Mouse (Mus musculus) limb, embryonic 13.5 days (tissue): ENCODE measurements around the gene Phf23. TPM values are rescaled to one million over a fixed set of nuclear protein-coding genes. Genes with fewer than 3 reads are reported as not detected.
A peak's percentile ranks its signal among the peaks of the same experiment; 100 is the strongest.

Experiments
- microRNA counts: library from miRNA; unstranded; fragments of <30 nt; microRNA quantifications from one replicate; lab custom pipeline; 2016
- microRNA-seq: library from miRNA; unstranded; fragments of <30 nt; microRNA quantifications from one replicate; pipeline ENCODE4, GENCODE M21; 2016
- polyA plus RNA-seq: library from polyadenylated mRNA; unstranded; fragments of >200 nt; fragmentation: Nextera tagmentation; extraction: Ambion mirVana; gene quantifications from 2 replicates; pipeline ENCODE4 v1.2.1, GENCODE M21; 2015

Gene Phf23
- polyA plus RNA-seq, 1 experiment from 2014 or later, result 95.9 TPM

MicroRNAs within 50 kb of the gene (microRNA counts, 519-probe panel; counts per million panel counts)
- microRNA mmu-miR-324-3p (lab: Ali Mortazavi, UCI) (not detected), microRNA mmu-miR-324-5p (lab: Ali Mortazavi, UCI) (3,679 counts per million, percentile 69 among the panel's probes with 10 or more counts)

Small RNA genes within 50 kb of the gene (microRNA-seq; reads per million reads assigned to microRNA genes)
- not detected for gene Gm44349
- gene Mir324, result 2,906 reads per million, percentile 86 among the genes with 10 or more reads in this experiment

Other genes starting within 250 kb of the Phf23 start
- 27.2 and 28.5 TPM in 2 replicates for gene Polr2a, start 237.1 kb upstream of the Phf23 start, polyA plus RNA-seq
- not detected in 2 replicates for gene Slc35g3, start 233.8 kb upstream of the Phf23 start, polyA plus RNA-seq
- 3.2 and 3.4 TPM in 2 replicates for gene Zbtb4, start 229.9 kb upstream of the Phf23 start, polyA plus RNA-seq
- gene Chrnb1, start 199.8 kb upstream of the Phf23 start, polyA plus RNA-seq, result 23.6 and 27.7 TPM in 2 replicates
- 2.8 and 2.9 TPM in 2 replicates for gene Fgf11, start 193.9 kb upstream of the Phf23 start, polyA plus RNA-seq
- gene Tmem102, start 190.2 kb upstream of the Phf23 start, polyA plus RNA-seq, result 2.5 and 2.6 TPM in 2 replicates
- not detected in 2 replicates for gene Gm39566, start 180.5 kb upstream of the Phf23 start, polyA plus RNA-seq
- gene Spem2, start 177.3 kb upstream of the Phf23 start, polyA plus RNA-seq, result not detected in 2 replicates
- gene Spem1, start 173.6 kb upstream of the Phf23 start, polyA plus RNA-seq, result 0.18 and 0.24 TPM in 2 replicates
- gene Nlgn2, start 158.0 kb upstream of the Phf23 start, polyA plus RNA-seq, result 11.5 and 11.8 TPM in 2 replicates
- 368 and 376 TPM in 2 replicates for gene Tmem256, start 157.3 kb upstream of the Phf23 start, polyA plus RNA-seq
- 135 and 140 TPM in 2 replicates for gene Plscr3, start 149.4 kb upstream of the Phf23 start, polyA plus RNA-seq
- gene Tnk1, start 137.0 kb upstream of the Phf23 start, polyA plus RNA-seq, result 1.9 and 2.0 TPM in 2 replicates
- 0.51 TPM in 1 of 2 replicates, not detected in the other for gene Tmem95, start 117.8 kb upstream of the Phf23 start, polyA plus RNA-seq
- gene Kctd11, start 114.4 kb upstream of the Phf23 start, polyA plus RNA-seq, result 4.3 and 4.4 TPM in 2 replicates
- 1.1 and 1.5 TPM in 2 replicates for gene Acap1, start 100.2 kb upstream of the Phf23 start, polyA plus RNA-seq
- gene 2810408A11Rik, start 94.8 kb upstream of the Phf23 start, polyA plus RNA-seq, result 16.1 and 19.4 TPM in 2 replicates
- 10.2 and 12.9 TPM in 2 replicates for gene Neurl4, start 94.7 kb upstream of the Phf23 start, polyA plus RNA-seq
- gene Gps2, start 81.9 kb upstream of the Phf23 start, polyA plus RNA-seq, result 90.0 and 90.1 TPM in 2 replicates
- gene Eif5a, start 73.8 kb upstream of the Phf23 start, polyA plus RNA-seq, result 1,543 and 1,562 TPM in 2 replicates
- gene Ybx2, start 60.0 kb upstream of the Phf23 start, polyA plus RNA-seq, result 9.3 and 9.7 TPM in 2 replicates
- gene Slc2a4, start 47.6 kb upstream of the Phf23 start, polyA plus RNA-seq, result 29.2 and 29.6 TPM in 2 replicates
- 13.4 and 14.4 TPM in 2 replicates for gene Cldn7, start 31.0 kb upstream of the Phf23 start, polyA plus RNA-seq
- gene Ctdnep1, start 14.6 kb upstream of the Phf23 start, polyA plus RNA-seq, result 30.8 and 31.2 TPM in 2 replicates
- 126 and 134 TPM in 2 replicates for gene Elp5, start 13.3 kb upstream of the Phf23 start, polyA plus RNA-seq
- gene Gabarap, start 4.6 kb upstream of the Phf23 start, polyA plus RNA-seq, result 499 and 506 TPM in 2 replicates
- 54.3 and 59.8 TPM in 2 replicates for gene Dvl2, start 4.8 kb downstream of the Phf23 start, polyA plus RNA-seq
- 76.0 and 81.1 TPM in 2 replicates for gene Acadvl, start 19.6 kb downstream of the Phf23 start, polyA plus RNA-seq
- 14.2 and 14.8 TPM in 2 replicates for gene Dlg4, start 21.2 kb downstream of the Phf23 start, polyA plus RNA-seq
- 1.4 and 2.4 TPM in 2 replicates for gene Asgr1, start 58.3 kb downstream of the Phf23 start, polyA plus RNA-seq
- not detected in 2 replicates for gene Asgr2, start 96.9 kb downstream of the Phf23 start, polyA plus RNA-seq
- gene Mgl2, start 134.6 kb downstream of the Phf23 start, polyA plus RNA-seq, result 0.25 and 0.75 TPM in 2 replicates
- gene Clec10a, start 160.4 kb downstream of the Phf23 start, polyA plus RNA-seq, result 0.61 and 1.1 TPM in 2 replicates
- gene Slc16a11, start 217.0 kb downstream of the Phf23 start, polyA plus RNA-seq, result 1.5 and 1.7 TPM in 2 replicates
- gene Slc16a13, start 225.3 kb downstream of the Phf23 start, polyA plus RNA-seq, result 10.9 and 11.5 TPM in 2 replicates
- gene Bcl6b, start 234.0 kb downstream of the Phf23 start, polyA plus RNA-seq, result 10.0 and 10.3 TPM in 2 replicates
- 203 and 209 TPM in 2 replicates for gene 0610010K14Rik, start 242.1 kb downstream of the Phf23 start, polyA plus RNA-seq
- 11.6 and 12.1 TPM in 2 replicates for gene Gm21988, start 244.1 kb downstream of the Phf23 start, polyA plus RNA-seq
- gene Rnasek, start 244.1 kb downstream of the Phf23 start, polyA plus RNA-seq, result 152 and 162 TPM in 2 replicates